Mouse (Mus musculus): ENCODE measurements around the gene Fam45a.

Gene Fam45a

DNA sequence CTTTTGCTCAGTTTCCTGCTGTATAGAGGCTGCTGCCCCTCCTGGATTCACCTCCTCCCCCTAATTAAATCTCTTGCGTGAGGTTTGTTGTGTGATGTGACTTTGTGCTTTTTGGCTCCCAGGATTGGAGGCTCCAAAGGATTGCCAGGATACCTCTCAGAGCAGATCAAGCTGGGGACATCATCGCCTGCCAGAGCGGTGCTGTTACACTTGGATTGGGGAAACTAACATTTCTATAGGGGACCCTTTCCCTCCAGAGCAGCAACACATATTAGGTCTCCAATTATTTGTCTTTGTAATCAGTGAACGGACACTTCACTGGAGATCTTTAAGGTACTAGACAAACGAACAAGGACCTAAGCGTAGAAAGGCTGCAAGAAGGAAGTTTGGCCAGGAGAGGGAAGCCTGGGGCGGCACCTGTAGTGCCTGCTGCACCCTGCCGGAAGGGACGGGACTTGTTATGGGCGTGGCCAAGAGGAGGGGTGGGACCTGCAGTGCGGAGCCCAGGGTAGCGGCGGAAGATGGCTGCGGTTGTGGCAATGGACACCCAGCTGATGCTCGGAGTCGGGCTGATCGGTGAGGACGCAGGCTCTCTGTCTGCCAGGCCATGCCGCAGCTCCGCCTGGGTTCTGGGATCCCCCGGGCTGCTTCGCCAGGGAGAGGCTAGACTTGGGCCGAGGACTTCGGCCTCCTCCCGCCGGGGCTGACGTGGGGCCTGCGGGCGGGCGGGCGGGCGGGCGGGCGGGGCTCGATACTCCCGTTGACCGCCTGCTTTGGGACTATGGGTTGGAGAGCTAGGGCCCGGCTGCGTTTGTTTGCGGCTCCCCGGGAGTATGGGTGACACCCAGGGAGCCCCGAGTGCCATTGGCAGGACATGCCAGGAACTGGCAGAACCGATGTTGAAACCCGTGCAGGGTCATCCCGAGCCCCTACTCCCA is at the start of gene Fam45a:
TSS of gene Fam45a (plus strand) at position 488 of the 938 bp plus-strand sequence.
- peak; percentile 93 to 98 for DNase-seq (ENCODE audit: inconsistent age in 2 of 2, low spot score in 1 of 2)

DNA sequence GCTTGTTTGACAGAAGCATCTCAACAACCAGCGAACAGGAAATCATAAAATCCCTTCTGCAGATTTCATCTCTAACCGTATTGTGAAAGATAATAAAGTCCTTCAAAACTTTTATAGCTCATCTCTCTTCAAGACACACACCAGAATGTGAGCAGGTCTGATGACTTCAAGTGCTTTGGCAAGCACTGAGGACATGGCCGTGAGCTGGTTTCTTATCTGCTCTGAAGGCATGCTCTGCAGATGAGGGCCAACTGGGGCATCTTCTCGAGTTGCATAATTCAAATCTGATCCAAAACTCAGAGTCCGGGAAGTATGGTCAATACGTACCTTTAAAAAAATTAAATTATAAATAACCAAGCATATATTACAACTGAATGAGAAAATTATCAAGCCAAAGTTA is 38.0 kb upstream of the Fam45a start:
- peak; percentile 49 to 78 for DNase-seq (ENCODE audit: inconsistent age in 2 of 2, low spot score in 1 of 2)

DNA sequence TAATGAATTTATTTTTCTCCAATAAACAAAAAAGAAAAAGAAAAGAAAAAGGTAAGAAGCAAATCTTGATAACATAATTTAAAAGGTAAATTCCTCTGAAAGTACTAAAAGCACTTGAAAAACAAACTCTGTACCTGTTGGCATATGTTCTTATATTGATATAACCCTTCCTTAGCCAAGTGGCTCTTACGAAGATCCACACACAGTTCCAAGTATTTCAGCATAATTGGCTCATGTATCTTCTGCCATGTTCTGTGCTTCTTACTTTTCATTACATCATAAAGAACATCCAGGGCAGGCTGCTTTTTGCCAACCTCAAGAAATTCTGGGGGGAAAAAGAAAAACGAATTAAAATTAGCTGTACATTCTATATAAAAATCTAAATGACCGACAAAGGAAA is 29.4 kb upstream of the Fam45a start:
- no peak for DNase-seq (ENCODE audit: inconsistent age in 2 of 2, low spot score in 1 of 2)

DNA sequence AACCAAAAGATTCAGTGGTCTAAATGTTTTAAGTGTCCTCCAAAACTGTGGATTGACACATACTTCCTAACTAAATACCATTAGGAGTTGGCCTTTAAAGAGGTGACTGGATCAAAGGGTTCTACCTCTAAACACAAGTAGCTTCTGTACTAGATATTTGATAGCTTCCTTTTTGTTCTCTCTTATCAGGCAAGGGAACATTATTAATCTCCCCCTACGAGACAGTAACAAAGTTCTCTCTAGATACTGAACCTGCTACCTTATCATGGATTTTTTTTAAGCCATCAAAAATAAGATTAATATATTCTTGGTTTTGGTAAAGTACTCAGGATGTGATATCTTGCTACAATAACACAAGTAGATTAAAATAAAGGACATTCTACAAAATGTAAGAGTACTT is 26.7 kb upstream of the Fam45a start:
- DNase-seq (ENCODE audit: inconsistent age in 2 of 2, low spot score in 1 of 2) = no peak

DNA sequence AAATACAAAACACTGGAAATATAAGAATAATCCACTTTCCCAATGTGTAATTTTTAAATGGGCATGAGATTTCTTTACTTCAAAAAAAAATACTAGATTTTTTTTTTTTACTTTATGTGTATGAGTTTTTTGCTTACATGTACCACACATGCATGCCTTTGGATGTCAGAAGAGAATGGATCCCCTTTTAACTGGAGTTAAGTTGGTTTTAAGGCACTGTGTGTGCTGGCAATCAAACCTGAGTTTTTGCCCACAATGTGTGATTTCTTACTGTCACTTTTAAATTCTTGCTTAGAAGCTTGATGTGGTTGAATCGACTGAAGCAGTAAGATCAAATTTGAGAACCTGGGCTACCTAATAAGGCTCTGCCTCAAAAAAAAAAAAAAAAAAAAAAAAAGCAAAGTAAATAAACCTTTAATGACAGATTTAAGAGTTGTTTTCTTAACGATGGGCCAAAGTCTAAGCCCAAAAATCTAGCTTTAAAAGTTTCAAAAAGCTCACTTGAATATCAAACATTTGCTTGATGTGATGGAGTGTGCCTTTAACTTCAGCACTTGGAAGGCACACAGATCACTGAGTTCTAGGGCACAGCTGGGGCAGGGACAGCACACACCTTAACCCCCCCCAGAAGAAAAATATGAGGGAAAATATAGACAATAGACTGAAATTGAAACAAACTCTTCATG is 23.8 kb upstream of the Fam45a start:
- no peak for DNase-seq (ENCODE audit: inconsistent age in 2 of 2, low spot score in 1 of 2)

DNA sequence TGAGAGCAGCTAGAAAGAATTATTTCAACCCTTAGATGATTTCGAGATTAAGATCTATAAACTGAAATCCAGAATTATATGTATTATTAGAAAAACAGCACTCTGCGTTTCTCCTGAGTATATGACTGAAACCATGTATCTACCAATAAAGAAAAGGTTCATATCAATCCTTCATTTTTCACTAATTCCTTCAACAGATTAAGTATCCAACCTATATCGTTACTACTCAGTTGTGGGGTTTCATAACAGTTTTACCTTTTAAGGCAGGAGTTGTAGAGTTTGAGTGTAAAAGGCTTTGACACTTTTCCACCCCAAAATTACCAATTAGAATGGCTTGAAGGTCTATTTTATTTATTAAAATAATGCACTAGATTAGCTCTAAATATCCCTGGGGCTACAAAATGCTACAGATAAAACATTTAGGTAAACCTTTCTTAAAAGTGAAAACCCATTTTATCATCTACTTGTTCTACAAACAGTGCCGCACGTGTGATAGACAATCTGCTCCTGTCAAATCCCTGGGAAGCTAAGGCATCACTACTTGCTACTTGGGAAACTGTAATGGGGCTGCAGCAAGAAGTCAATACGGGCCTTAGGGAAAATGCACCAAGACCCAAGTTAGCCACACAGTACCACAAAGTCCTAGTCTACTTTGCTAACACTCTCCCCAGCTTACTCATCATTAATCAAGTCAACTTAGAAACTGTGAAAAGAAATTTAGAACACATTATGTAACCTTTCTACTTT is 23.0 kb upstream of the Fam45a start:
- peak in 1 of 2 experiments; percentile 51 for DNase-seq (ENCODE audit: inconsistent age in 2 of 2, low spot score in 1 of 2)

DNA sequence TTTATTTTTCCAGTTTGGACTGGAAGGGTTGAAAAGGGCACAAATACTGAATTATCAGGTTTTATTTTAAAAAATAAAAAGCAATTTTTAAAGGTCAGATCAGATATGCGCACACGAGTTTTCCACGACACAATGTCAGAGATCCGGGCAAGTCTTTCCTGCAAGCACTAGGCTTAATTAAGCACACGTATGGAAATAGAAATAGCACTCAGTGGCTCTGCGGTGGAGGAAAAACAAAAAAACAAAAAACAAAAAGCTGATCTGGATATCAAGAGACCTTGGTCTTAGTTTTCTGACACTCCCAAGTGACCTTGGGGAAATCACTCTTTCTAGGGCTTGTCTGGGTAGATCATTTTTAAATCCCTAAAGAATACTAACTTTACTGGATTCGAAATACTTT is 21.9 kb upstream of the Fam45a start:
- DNase-seq (ENCODE audit: inconsistent age in 2 of 2, low spot score in 1 of 2) = peak in 1 of 2 experiments; percentile 38

DNA sequence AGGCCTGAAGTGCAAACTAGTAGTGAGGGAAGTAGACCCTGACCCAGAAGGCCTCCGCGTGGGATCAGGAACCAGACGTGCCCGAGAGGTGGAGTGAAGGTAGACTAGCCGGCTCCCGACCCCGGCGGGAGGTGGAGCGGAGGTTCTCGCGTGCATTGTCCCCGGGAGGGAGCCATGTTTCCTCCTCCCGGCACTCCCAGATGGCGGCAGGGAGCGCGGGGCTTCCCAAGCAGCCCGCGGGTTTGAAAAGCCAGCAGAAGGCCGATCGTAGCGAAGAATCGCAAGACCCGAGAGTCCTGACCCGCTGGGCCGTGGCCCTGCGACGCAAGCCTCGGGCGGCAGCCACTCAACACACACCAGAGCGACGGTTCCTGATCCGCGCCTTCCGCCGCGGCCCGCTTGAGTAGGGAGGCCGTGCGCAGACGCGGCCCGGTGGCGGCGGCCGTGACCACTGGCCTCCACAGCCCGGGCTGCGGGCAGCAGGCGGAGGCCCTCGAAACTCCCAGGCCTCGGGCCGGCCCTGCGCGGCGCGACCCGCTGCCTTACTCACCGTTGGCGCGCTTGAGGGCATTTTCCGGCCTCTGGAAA is 21.4 kb upstream of the Fam45a start:
- peak; percentile 69 to 89 for DNase-seq (ENCODE audit: inconsistent age in 2 of 2, low spot score in 1 of 2)

DNA sequence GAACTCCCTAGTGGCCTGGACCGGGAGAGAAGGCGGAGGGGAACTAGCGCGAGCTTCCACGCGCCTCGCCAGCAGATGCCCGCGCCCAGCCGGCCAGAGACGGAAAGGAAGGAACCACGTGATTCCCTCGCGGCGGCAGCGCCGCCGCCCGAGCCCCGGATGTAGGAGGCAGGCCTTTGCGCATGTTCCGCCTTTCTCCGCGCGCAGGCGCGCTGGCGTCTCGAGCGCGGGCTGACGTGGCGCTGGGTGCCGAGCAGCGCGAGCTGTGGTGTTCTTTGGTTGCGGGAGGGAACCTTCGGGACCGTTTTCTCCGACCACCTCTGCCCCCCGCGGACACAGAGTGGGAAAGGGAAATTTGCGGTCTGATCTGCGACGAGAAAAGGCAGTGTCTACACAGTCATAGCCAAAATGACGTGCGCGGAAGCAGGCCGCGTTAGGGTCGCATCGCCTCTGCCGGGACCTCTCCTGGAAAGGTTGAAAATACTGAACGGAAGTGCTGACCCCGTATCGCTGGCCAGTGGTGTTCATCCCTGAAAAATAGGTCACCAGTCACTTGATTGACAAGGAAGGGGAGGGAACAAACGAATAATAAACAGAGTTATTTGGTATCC is 20.7 kb upstream of the Fam45a start, which contains the start of gene Eif3a:
TSS of gene Eif3a (minus strand) at position 108 of the 611 bp plus-strand sequence.
- DNase-seq (ENCODE audit: inconsistent age in 2 of 2, low spot score in 1 of 2) = peak; percentile 96 to 98

DNA sequence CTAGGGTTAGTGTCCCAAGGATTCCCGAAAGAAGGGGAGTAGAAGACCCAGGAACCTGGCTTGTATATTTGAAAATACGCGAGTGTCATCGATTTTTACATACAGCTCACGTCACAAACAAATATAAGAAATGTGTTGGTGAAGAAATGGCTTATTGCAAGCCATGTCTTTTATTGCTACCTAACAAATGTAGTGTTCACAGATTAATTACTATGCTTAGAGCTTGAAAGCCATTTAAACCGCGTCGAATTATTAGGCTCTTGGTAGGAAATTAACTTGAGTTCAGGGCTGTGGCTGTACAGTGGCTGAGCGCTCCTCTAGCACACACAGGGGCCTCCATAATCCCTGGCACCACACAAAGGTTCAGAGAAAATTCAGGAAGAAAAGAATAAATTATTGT is 20.2 kb upstream of the Fam45a start:
- DNase-seq (ENCODE audit: inconsistent age in 2 of 2, low spot score in 1 of 2) = no peak

DNA sequence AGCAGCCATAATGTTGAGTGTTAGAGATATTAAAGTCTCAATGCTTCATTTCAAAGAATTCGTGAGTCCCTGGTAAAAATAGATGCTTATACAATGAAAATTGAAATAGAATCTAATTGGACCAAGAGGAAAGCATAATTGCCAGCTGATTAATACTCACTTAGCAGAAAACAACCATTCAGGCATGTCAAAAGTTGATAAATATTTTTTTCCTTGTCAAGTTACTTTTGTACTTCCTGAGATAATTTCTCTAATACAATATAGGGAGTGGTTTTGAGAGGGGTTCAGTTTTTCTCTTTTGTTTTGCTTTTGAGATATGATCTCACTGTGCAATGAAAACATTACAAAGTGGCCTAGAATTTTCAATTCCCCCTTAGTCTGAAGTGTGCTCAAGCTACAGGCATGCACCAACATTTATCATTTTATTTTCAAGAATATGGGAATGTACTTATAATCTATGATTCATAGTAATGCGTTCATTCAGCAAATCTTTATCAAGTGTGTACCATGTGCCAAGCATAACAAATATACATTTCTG is 18.1 kb upstream of the Fam45a start:
- DNase-seq (ENCODE audit: inconsistent age in 2 of 2, low spot score in 1 of 2) = no peak

DNA sequence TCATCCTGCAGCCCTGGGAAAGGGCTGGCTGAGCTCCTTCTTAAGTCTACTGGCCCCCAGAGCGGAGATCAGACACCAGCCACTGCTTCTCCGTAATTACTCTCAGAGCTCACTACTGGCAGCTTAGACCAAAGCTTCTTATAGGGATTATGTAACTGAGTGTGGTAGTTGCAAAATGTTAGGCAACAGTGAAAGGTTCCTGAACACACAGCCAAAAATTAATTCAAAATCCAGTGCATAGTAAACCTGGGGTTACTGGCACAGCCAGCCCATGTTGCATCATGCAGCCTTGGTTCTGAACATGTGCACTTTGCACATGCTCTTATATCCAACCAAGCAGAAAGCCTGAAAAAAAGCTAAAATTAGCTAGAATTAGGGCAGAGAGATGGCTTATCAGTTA is 16.1 kb upstream of the Fam45a start:
- peak; percentile 41 to 79 for DNase-seq (ENCODE audit: inconsistent age in 2 of 2, low spot score in 1 of 2)

DNA sequence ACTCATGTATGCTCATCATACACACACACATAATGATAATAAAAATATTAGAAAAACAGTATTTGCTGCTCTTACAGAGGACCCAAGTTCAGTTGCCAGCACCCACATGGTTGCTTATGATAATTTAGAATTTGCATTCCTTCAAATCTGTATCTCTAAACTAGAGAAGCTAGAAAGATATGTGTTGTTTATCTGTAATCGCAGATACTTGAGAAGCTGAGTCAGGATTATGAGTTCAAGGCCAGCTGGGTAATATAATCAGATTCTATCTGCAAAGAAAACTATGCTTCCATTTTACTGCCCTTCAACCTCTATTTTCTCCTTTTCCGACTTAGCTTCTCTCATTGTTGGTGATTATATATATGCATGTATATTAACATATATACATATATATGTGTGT is 14.0 kb upstream of the Fam45a start:
- DNase-seq (ENCODE audit: inconsistent age in 2 of 2, low spot score in 1 of 2) = no peak

DNA sequence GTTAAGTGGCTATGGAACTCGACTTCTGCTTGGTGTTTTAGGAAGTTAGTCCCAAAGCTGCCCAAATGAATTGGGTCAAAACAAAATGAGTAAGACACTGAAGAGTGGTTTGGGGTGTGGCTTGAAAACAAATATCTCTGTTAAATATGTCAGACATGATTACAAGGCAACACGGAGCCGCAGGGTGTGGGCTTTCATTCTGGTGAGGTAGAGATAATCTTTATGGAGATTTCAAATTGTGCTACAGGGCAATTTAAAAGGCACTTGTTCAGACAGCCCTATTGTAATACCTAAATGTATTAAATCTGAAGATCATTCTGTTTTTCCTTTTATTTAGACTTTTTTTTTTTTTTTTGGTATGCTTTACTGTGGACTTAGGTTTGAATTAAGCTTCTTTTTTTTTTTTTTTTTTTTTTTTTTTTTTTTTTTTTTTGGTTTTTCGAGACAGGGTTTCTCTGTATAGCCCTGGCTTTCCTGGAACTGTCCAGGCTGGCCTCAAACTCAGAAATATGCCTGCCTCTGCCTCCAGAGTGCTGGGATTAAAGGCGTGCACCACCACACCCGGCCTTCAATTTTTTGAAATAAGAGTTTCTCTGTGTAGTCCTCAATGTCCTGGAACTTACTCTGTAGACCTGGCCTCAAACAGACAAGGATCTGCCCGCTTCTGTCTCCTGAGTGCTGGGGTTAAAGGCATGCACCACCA is 11.4 kb upstream of the Fam45a start:
- no peak for DNase-seq (ENCODE audit: inconsistent age in 2 of 2, low spot score in 1 of 2)

DNA sequence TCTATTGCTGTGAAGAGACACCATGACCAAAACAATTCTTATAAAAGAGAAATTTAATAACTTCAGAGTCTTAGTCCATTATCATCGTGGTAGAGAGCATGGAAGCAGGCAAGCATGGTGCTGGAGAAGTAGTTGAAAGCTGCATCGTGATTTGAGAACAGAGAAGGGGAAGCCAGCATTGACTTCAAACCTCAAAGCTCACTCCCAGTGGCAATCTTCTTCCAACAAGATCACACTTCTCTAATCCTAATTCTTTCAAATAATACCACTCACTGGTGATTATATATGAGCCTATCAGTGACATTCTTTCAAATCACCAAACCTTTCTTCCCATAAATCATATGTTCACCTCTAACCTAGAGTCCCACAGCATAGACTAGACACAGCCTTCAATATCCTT is 6.5 kb upstream of the Fam45a start:
- no peak for DNase-seq (ENCODE audit: inconsistent age in 2 of 2, low spot score in 1 of 2)

DNA sequence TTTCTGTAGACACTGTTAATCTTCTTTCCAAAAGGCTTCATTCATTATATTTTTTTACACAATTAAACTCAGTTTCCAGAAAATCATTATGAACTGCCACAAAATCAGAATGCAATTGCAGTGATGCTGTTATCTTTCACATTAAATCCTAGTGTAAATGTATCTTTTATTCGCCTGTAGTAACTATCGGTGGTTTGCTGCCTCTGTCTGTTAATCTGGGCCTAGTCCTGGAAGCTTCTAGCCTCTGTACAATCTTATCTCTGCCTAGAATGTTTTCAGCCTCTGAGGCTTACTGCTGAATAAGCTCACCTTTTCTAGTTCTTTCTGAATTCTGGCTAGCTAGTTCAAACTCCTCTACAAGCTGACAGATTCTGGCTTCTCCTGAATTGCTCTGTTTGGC is 1.5 kb upstream of the Fam45a start:
- no peak for DNase-seq (ENCODE audit: inconsistent age in 2 of 2, low spot score in 1 of 2)

DNA sequence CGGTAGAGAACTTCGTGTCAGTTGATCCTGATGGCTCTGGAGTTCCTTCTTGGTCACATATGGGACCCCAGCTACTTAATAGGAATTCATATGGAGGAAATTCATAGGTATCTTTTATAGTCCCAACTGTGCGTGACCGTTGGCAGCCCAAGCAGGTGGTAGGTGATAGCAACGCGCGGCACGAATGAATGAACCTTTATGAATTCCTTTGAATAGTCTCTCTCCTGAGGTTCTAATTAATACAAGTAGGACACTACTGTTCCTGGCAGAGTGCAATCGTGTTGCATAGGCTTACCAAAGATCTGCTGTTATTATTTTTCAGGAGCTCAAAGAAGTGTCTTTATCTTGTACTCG is 628 bp downstream of the Fam45a start:
- DNase-seq (ENCODE audit: inconsistent age in 2 of 2, low spot score in 1 of 2) = no peak

DNA sequence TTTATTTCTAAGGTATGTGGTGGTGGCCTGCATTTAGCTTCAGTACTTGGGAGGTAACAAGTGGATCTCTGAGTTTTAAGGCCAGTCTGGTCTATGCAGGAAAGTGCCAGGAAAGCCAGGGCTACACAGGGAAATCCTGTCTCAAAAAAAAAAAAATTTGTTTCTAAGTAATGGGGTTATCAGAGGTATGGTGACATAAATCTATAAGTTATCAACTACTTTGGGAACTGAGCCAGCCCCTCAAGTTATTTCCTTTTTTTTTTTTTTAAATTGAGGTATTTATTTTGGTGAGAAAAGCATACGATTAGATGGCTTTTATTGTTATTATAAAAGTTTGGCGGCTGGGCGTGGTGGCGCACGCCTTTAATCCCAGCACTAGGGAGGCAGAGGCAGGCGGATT is 1.7 kb downstream of the Fam45a start:
- no peak for DNase-seq (ENCODE audit: inconsistent age in 2 of 2, low spot score in 1 of 2)

DNA sequence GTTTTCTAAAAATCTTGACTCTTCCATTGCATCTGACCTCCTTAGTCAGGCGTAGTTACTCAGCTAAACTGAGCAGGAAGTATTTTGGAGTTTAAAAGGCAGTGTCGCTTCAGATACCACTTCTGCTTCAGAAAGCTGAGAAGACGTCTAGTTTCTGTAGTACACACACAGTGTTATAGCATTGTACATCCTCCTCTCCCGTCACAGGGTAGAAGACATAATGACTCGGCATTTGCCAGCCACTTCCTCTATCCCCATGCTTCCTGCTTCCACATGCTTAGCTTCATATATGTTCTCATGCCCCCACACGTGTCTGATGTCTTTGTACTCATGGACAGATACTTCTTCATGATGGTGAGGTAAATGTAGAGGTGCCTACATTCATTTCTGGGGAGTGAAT is 7.3 kb downstream of the Fam45a start:
- DNase-seq (ENCODE audit: inconsistent age in 2 of 2, low spot score in 1 of 2) = no peak

DNA sequence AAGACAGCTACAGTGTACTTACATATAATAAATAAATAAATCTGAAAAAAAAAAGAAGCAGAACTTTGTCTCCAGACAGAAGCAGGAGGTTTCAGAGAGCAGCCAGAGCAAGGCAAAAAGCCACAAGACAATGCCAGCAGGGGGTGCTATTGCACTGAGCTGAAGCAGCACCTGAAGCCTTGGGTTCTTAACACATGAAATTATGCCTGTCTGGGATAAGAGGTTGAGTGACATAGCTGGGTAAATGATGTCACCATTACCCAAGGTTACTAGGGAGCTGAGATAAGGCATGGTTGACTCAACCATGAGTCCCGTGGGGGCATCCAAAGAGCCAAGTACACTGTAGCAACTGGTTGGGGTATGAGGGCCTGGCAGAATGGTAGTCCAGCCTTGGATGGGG is 26.4 kb downstream of the Fam45a start:
- DNase-seq (ENCODE audit: inconsistent age in 2 of 2, low spot score in 1 of 2) = peak; percentile 90 to 96

Measured in adrenal gland, adult (tissue).